In genomic region chr8:57800327-57800726, GRCm38 (mm10) we compare ENCODE assay signal across 7 mouse cellular contexts.
DNase-seq lines count a peak whose midpoint lies in the region; ATAC-seq and TF ChIP-seq lines count a peak whose summit lies in the region.

No protein-coding gene starts in this region.

- no peaks in the 10 kb centered on the region for H3K79me2 ChIP-seq in macrophage (ENCODE audit: inconsistent target)

- peak; percentile 87 for DNase-seq in ZHBTc4 (ENCODE audit: low read depth, low spot score)
- peak; percentile 93 for DNase-seq in cerebellum, postnatal 14 days
- DNase-seq in gastrocnemius, adult 2 months: peak; percentile 50
- peak; percentile 83 for DNase-seq in left cerebral cortex, adult 11 months (ENCODE audit: low spot score)
- peak; percentile 79 for DNase-seq in right cerebral cortex, adult 18-20 months

- peak overlapping the region; percentile 64 for H3K4me3 ChIP-seq in gastrocnemius, adult 2 months
- H3K4me3 ChIP-seq in hindbrain, embryonic 16.5 days (ENCODE audit: low read length): no peak overlapping the region
- H3K4me3 ChIP-seq in macrophage (ENCODE audit: inconsistent target): peak overlapping the region; percentile 26

- H3K4me1 ChIP-seq in hindbrain, embryonic 16.5 days (ENCODE audit: control insufficient read depth, insufficient read depth, low read depth, low read length): peaks cover 5% of the 10 kb centered on the region

- 20% methylated on average over 4 of the region's 4 CpGs for WGBS in hindbrain, embryonic 16.5 days
- WGBS in macrophage (ENCODE audit: missing documents): 0% methylated on average over 4 of the region's 4 CpGs

- peak overlapping the region; percentile 73 for H3K27ac ChIP-seq in gastrocnemius, adult 2 months
- peak overlapping the region; percentile 77 for H3K27ac ChIP-seq in hindbrain, embryonic 16.5 days (ENCODE audit: low read depth, low read length)
- H3K27ac ChIP-seq in macrophage: peak overlapping the region; percentile 63

- no peak overlapping the region for H3K9ac ChIP-seq in hindbrain, embryonic 16.5 days (ENCODE audit: low read depth, low read length)

- intact Hi-C loops in gastrocnemius, adult 2 months (cut with DNase I): loop anchor here (1.0 to 5.0 kb wide), 2 partner anchors 148 to 226 kb away; partner anchors contain the start of gene Galnt7

- H3K4me2 ChIP-seq in hindbrain, embryonic 16.5 days (ENCODE audit: low read length): peak overlapping the region; percentile 62

- H3K36me3 ChIP-seq in hindbrain, embryonic 16.5 days (ENCODE audit: control insufficient read depth, insufficient read depth, low read length): no peaks in the 10 kb centered on the region
- no peaks in the 10 kb centered on the region for H3K36me3 ChIP-seq in macrophage (ENCODE audit: inconsistent target)

- peak; percentile 83 for TF ChIP-seq CTCF in gastrocnemius, adult 2 months (IDR thresholded peaks at IDR 0.05)

- no peaks in the 10 kb centered on the region for H3K27me3 ChIP-seq in hindbrain, embryonic 16.5 days (replicated peaks; ENCODE audit: control insufficient read depth, insufficient read depth, low read length)

- no peaks in the 10 kb centered on the region for H3K9me3 ChIP-seq in hindbrain, embryonic 16.5 days (ENCODE audit: control insufficient read depth, low read length)

- ATAC-seq in hindbrain, embryonic 16.5 days: peak; percentile 89
